Mouse (Mus musculus): ENCODE results near the gene Spice1.

DNA sequence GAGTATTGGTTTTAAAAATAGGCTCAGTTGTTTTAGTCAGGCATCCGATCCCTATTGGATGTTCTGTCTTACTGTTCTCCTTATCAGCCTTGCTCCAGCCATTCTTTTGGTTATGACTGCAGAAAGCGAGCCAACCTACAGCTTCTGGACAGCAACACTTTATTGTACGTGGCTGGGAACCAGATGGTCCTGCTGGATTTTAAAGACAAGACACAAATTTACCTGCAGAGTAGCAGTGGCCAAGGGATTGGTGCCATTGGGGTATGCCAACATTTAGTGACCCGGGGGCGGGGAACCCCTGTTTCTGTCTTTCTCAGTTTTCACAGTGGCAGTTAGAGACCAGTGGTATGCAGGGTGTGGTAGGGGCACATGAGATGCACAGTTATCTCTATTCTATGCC lies 60.3 kb downstream of the Spice1 start:
- TF ChIP-seq CTCF (conservative IDR thresholded peaks at IDR 0.05; ENCODE audit: low read length), result no peak
- no peak for TF ChIP-seq NANOG (IDR thresholded peaks at IDR 0.05; ENCODE audit: borderline replicate concordance, low read length)

All from E14TG2a.4 (cell line).